Mouse (Mus musculus) bone marrow, adult 2 months (tissue): ENCODE measurements at regions not wholly inside any gene's neighbourhood (a gene's known extent, or its start where the extent isn't known, plus 50 kb on each side); places are given as distances from the start of the nearest gene placed in this dataset.

ENCODE experiments used
- CTCF ChIP-seq: fragments of 200-500 bp; IDR thresholded peaks from 2 replicates; pipeline ENCODE4 v1.5.1; 2011; ENCODE audit warnings: low read length, control low read depth; ENCODE audit not compliant: control insufficient read depth, insufficient read depth
- POLR2A ChIP-seq: fragments of 200-500 bp; IDR thresholded peaks from 2 replicates; pipeline ENCODE4 v1.6.1; 2011; ENCODE audit warnings: low read depth, mild to moderate bottlenecking, control low read depth, low read length, borderline replicate concordance; ENCODE audit not compliant: control insufficient read depth

DNA sequence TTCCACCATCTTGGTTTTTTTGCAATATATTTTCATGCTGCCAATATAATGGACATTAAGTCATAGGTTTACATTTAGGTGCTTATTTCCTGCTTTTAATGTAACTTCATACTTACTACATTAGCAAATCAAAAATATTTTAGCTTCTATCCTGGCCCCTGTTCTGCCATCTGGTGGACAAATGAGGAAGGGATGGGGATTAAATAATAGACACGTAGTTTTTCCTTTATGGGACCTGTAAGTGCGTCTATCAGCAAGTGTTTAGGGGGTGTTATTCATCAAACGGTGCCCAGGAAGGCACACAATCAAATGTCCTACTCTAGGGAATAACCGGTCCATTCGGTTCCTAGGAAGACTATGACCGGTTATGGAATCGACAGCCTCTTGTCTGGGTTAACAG lies 160.6 kb upstream of the Ccdc122 start:
- TF ChIP-seq CTCF, result no peak
- no peak for TF ChIP-seq POLR2A
